Mouse (Mus musculus) forebrain, embryonic 11.5 days (tissue): ENCODE results near the gene Anxa10. TPM values are rescaled to one million over a fixed set of nuclear protein-coding genes. Genes with fewer than 3 reads are reported as not detected.

Experiments used
- ATAC-seq: fragments of 200-750 bp; cut with Nextera tagmentation; replicated peaks from 2 replicates; pipeline ENCODE4 v1.8.0; 2017; ENCODE audit warnings: moderate TSS enrichment; ENCODE audit not compliant: low FRiP score
- DNase-seq: peaks from one replicate; pipeline ENCODE4 v3.0.0-alpha.2; 2017; ENCODE audit warnings: low spot score
- H3K27ac ChIP-seq: fragments of 300-500 bp; sonication (generic); 2 replicates; pipeline ENCODE4 v1.5.1; 2014; ENCODE audit warnings: low read depth, low read length
- H3K27me3 ChIP-seq: fragments of 300-500 bp; sonication (generic); 2 replicates; pipeline ENCODE4 v1.6.1; 2014; ENCODE audit warnings: mild to moderate bottlenecking, low read length, mixed read lengths; ENCODE audit not compliant: control insufficient read depth, insufficient read depth
- H3K36me3 ChIP-seq: fragments of 300-500 bp; sonication (generic); 2 replicates; pipeline ENCODE4 v1.6.1; 2014; ENCODE audit warnings: mild to moderate bottlenecking, low read length, moderate library complexity, mixed read lengths; ENCODE audit not compliant: control insufficient read depth, insufficient read depth
- H3K4me1 ChIP-seq: fragments of 300-500 bp; sonication (generic); replicated peaks from 2 replicates; pipeline ENCODE4 v1.6.1; 2014; ENCODE audit warnings: low read length, mixed read lengths; ENCODE audit not compliant: control insufficient read depth, insufficient read depth
- H3K4me2 ChIP-seq: fragments of 300-500 bp; sonication (generic); 2 replicates; pipeline ENCODE4 v1.6.1; 2014; ENCODE audit warnings: low read depth, mild to moderate bottlenecking, low read length, moderate library complexity, mixed read lengths; ENCODE audit not compliant: severe bottlenecking
- H3K4me3 ChIP-seq: fragments of 300-500 bp; sonication (generic); 2 replicates; pipeline ENCODE4 v1.5.1; 2014; ENCODE audit warnings: low read depth, low read length
- H3K9ac ChIP-seq: fragments of 300-500 bp; sonication (generic); 2 replicates; pipeline ENCODE4 v1.6.1; 2014; ENCODE audit warnings: low read length
- H3K9me3 ChIP-seq: fragments of 300-500 bp; sonication (generic); 2 replicates; pipeline ENCODE4 v1.6.1; 2016; ENCODE audit warnings: low read length, mixed read lengths; ENCODE audit not compliant: control insufficient read depth
- whole genome bisulfite sequencing: fragments of 180-500 bp; shearing (Covaris S2); extraction: QIAGEN DNeasy Blood & Tissue Kit; methylation state at CpG from one replicate; pipeline ENCODE4 v1.1.7; 2014; 5-methylcytosine and 5-hydroxymethylcytosine counted together
- polyA plus RNA-seq: library from polyadenylated mRNA; unstranded; fragments of >200 nt; fragmentation: Nextera tagmentation; extraction: Ambion mirVana; gene quantifications from 2 replicates; pipeline ENCODE4 v1.2.1, GENCODE M21; 2014

Gene Anxa10
- polyA plus RNA-seq, 1 experiment from 2014 or later = not detected

DNA sequence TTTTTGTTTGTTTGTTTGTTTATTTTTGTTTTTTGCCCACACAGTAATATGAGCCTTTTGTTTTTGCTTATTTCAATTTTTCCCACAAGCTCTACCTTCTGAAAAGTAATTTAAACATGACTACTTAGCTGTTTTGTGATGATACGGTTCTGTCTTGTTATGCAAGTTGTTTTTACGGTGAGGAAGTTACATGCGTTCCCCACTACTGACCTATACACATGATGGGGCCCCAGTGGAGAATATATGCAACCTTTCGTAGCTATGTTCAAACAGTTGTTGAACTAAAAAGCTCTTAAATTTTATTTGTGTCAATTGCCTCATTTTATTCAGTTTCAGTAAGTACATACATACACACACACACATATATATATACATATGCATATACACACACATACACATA lies 108.4 kb downstream of the Anxa10 start:
- Histone ChIP-seq H3K36me3 (no peaks in the 10 kb centered on the region), H3K9me3 (no peaks in the 10 kb centered on the region), H3K9ac (no peak overlapping the region), H3K4me1 (no peaks in the 10 kb centered on the region), H3K4me3 (no peak overlapping the region), H3K27me3 (no peaks in the 10 kb centered on the region), H3K27ac (no peak overlapping the region), H3K4me2 (no peak overlapping the region)
- 93% methylated on average over 4 of the region's 4 CpGs for WGBS
- ATAC-seq (no peak), DNase-seq (no peak)

DNA sequence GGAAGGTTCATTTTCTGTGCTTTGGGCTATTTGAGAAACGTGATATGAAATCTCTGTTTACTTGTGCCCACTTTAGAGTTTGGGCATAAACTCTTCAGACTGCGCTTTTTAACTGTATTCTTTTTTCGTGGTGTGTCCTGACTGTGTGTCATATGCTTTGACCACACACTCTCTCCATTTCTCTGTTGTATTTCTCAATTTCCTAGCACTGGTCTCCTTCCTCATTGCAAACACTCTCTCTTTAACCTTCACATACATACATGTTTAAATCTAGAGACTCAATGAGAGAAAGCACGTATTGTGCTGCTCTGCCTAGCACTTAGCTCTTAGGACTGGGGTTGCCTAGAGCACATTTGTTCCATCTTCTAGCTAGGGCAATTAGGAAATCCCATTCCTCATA lies 108.8 kb downstream of the Anxa10 start:
- no peaks in the 10 kb centered on the region for H3K36me3 ChIP-seq
- H3K4me3 ChIP-seq = no peak overlapping the region
- H3K4me1 ChIP-seq = no peaks in the 10 kb centered on the region
- WGBS = 92% methylated on average over 4 of the region's 4 CpGs
- ATAC-seq (no peak), DNase-seq (no peak)
- H3K27me3 ChIP-seq = no peaks in the 10 kb centered on the region
- no peak overlapping the region for H3K4me2 ChIP-seq
- H3K27ac ChIP-seq = no peak overlapping the region
- H3K9ac ChIP-seq = no peak overlapping the region
- no peaks in the 10 kb centered on the region for H3K9me3 ChIP-seq

Other genes with a start within 250 kb of the Anxa10 start
- gene Palld, start 220.5 kb downstream of the Anxa10 start, polyA plus RNA-seq = 49.4 and 56.7 TPM in 2 replicates
- 0.12 and 0.37 TPM in 2 replicates for gene Ddx60, start 195.1 kb downstream of the Anxa10 start, polyA plus RNA-seq